Mouse (Mus musculus) stomach, embryonic 15.5 days (tissue): ENCODE data around the gene Zfp105. TPM values are rescaled to one million over a fixed set of nuclear protein-coding genes. Genes with fewer than 3 reads are reported as not detected.

Experiments used
- polyA plus RNA-seq: library from polyadenylated mRNA; unstranded; fragments of >200 nt; fragmentation: Nextera tagmentation; extraction: Ambion mirVana; gene quantifications from 2 replicates; pipeline ENCODE4 v1.2.1, GENCODE M21; 2015

Gene Zfp105
- polyA plus RNA-seq, 1 experiment from 2014 or later, result 15.1 TPM

Other genes starting within 250 kb of the Zfp105 start
- not detected in 2 replicates for gene Topaz1, start 175.7 kb upstream of the Zfp105 start, polyA plus RNA-seq
- gene Tcaim, start 117.5 kb upstream of the Zfp105 start, polyA plus RNA-seq, result 5.4 and 6.2 TPM in 2 replicates
- 0.28 and 0.30 TPM in 2 replicates for gene Gm35549, start 79.0 kb upstream of the Zfp105 start, polyA plus RNA-seq
- 54.9 and 56.1 TPM in 2 replicates for gene Zfp445, start 57.1 kb upstream of the Zfp105 start, polyA plus RNA-seq
- 4.0 and 4.6 TPM in 2 replicates for gene Zkscan7, start 37.4 kb upstream of the Zfp105 start, polyA plus RNA-seq
- 29.8 and 33.1 TPM in 2 replicates for gene 1110059G10Rik, start 27.9 kb downstream of the Zfp105 start, polyA plus RNA-seq
- 51.7 and 53.9 TPM in 2 replicates for gene Kif15, start 28.0 kb downstream of the Zfp105 start, polyA plus RNA-seq
- gene Tmem42, start 98.3 kb downstream of the Zfp105 start, polyA plus RNA-seq, result 20.6 and 21.2 TPM in 2 replicates
- 0.53 and 0.57 TPM in 2 replicates for gene Tgm4, start 111.7 kb downstream of the Zfp105 start, polyA plus RNA-seq
- gene Zdhhc3, start 190.1 kb downstream of the Zfp105 start, polyA plus RNA-seq, result 73.7 and 77.8 TPM in 2 replicates
- 125 and 136 TPM in 2 replicates for gene Exosc7, start 190.1 kb downstream of the Zfp105 start, polyA plus RNA-seq
- gene Clec3b, start 227.9 kb downstream of the Zfp105 start, polyA plus RNA-seq, result 1.2 and 2.0 TPM in 2 replicates